Mouse (Mus musculus): Measurements from ENCODE around the gene Rab4a. TPM values are rescaled to one million over a fixed set of nuclear protein-coding genes. Genes with fewer than 3 reads are reported as not detected.
A peak's percentile ranks its signal among the peaks of the same experiment; 100 is the strongest.

Gene Rab4a
- total and polyA plus RNA-seq, 3 experiments = 22.2 to 44.6 TPM; not detected in 1

DNA sequence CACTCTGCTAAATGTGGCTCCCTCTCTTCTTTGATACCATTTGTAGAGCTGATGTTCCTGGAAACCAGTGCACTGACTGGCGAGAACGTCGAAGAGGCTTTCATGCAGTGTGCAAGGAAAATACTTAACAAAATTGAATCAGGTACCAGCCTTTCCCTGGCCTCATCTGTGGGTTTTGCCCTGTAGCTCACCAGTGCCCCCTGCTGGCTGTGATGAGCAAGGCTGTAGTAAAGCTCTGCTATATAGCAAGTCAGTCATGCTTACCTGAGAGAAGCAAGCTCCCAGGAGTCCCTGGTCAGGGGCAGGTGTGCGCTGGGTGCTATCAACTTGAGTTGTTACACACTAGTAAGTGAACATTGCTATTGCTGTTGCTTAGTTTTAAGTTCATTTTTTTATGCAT, 27.0 kb downstream of the Rab4a start:
- peaks cover 0 to 10% of the 10 kb centered on the region in 2 experiments; a peak in 1 of 4 replicates for H3K36me3 ChIP-seq (ENCODE audit: control insufficient read depth in 1 of 2, insufficient read depth in 2 of 2, low read length in 2 of 2)
- DNase-seq (ENCODE audit: low read depth, low spot score) = peak; percentile 54
- no peak overlapping the region for H3K27ac ChIP-seq (ENCODE audit: control insufficient read depth, low read depth, low read length)

GRCm38 (mm10) chr8:123835451-123835850, 29.7 kb downstream of the Rab4a start:
- H3K9me3 ChIP-seq (replicated peaks; ENCODE audit: insufficient read depth, low read length) = no peaks in the 10 kb centered on the region
- no peaks in the 10 kb centered on the region for H3K4me1 ChIP-seq (ENCODE audit: control insufficient read depth in 1 of 2, insufficient read depth in 2 of 2, low read length in 2 of 2)
- no peak overlapping the region for H3K9ac ChIP-seq (ENCODE audit: control insufficient read depth, low read depth, low read length, poor library complexity, severe bottlenecking)
- H3K79me2 ChIP-seq (ENCODE audit: control insufficient read depth, insufficient read depth, low read length, poor library complexity) = no peaks in the 10 kb centered on the region
- TF ChIP-seq POLR2AphosphoS2 (IDR thresholded peaks at IDR 0.05; ENCODE audit: low read length) (peak; percentile 57), SMC3 (IDR thresholded peaks at IDR 0.05; ENCODE audit: low read depth, low read length) (peak; percentile 73), EP300 (IDR thresholded peaks at IDR 0.05; ENCODE audit: low read depth in 1 of 2, low read length in 2 of 2) (no peak), BHLHE40 (IDR thresholded peaks at IDR 0.05; ENCODE audit: borderline replicate concordance, low read depth, low read length) (0 out of 2 replicates have a peak, but pooled peaks have one; percentile 14), RAD21 (IDR thresholded peaks at IDR 0.05; ENCODE audit: low read depth, low read length) (peak; percentile 47), USF2 (IDR thresholded peaks at IDR 0.05; ENCODE audit: borderline replicate concordance in 1 of 2, insufficient read depth in 1 of 2, low read depth in 1 of 2, low read length in 2 of 2) (no peak), ZC3H11A (IDR thresholded peaks at IDR 0.05; ENCODE audit: low read depth, low read length) (peak; percentile 28; the same call in 1 of the 2 replicates), CTCF (IDR thresholded peaks at IDR 0.05 in 2 of 3, conservative IDR thresholded peaks at IDR 0.05 in 1 of 3; ENCODE audit: control insufficient read depth in 1 of 3, insufficient read depth in 1 of 3, low read depth in 2 of 3, low read length in 3 of 3, poor library complexity in 1 of 3, severe bottlenecking in 1 of 3) (peak; percentile 70 to 90 (median 79))
- H3K27ac ChIP-seq (ENCODE audit: control insufficient read depth, low read depth, low read length) = no peak overlapping the region
- H3K36me3 ChIP-seq (ENCODE audit: control insufficient read depth in 1 of 2, insufficient read depth in 2 of 2, low read length in 2 of 2) = peaks cover 0 to 8% of the 10 kb centered on the region in 2 experiments; a peak in 1 of 4 replicates
- no peaks in the 10 kb centered on the region for H3K27me3 ChIP-seq (ENCODE audit: control insufficient read depth in 1 of 2, insufficient read depth in 2 of 2, low read length in 2 of 2)
- H3K4me3 ChIP-seq (ENCODE audit: control insufficient read depth in 1 of 2, insufficient read depth in 1 of 2, low read depth in 2 of 2, low read length in 2 of 2) = no peak overlapping the region
- peak; percentile 79 for DNase-seq (ENCODE audit: low read depth, low spot score)

More for the DNA sequence above, 27.0 kb downstream of the Rab4a start:
- no peaks in the 10 kb centered on the region for H3K4me1 ChIP-seq (ENCODE audit: control insufficient read depth in 1 of 2, insufficient read depth in 2 of 2, low read length in 2 of 2)
- TF ChIP-seq CTCF (IDR thresholded peaks at IDR 0.05 in 2 of 3, conservative IDR thresholded peaks at IDR 0.05 in 1 of 3; ENCODE audit: control insufficient read depth in 1 of 3, insufficient read depth in 1 of 3, low read depth in 2 of 3, low read length in 3 of 3, poor library complexity in 1 of 3, severe bottlenecking in 1 of 3) (peak; percentile 69 to 90 (median 77)), POLR2A (IDR thresholded peaks at IDR 0.05; ENCODE audit: control insufficient read depth in 1 of 2, insufficient read depth in 1 of 2, low read depth in 1 of 2, low read length in 2 of 2, poor library complexity in 1 of 2) (peak in 1 of 2 experiments; percentile 23; a peak in 1 of 4 replicates), SMC3 (IDR thresholded peaks at IDR 0.05; ENCODE audit: low read depth, low read length) (peak; percentile 61), CHD1 (IDR thresholded peaks at IDR 0.05; ENCODE audit: low read depth, low read length) (no peak), RAD21 (IDR thresholded peaks at IDR 0.05; ENCODE audit: low read depth, low read length) (peak; percentile 37)
- no peak overlapping the region for H3K9ac ChIP-seq (ENCODE audit: control insufficient read depth, low read depth, low read length, poor library complexity, severe bottlenecking)
- H3K9me3 ChIP-seq (replicated peaks; ENCODE audit: insufficient read depth, low read length) = no peaks in the 10 kb centered on the region
- H3K79me2 ChIP-seq (ENCODE audit: control insufficient read depth, insufficient read depth, low read length, poor library complexity) = no peaks in the 10 kb centered on the region
- H3K4me3 ChIP-seq (ENCODE audit: control insufficient read depth in 1 of 2, insufficient read depth in 1 of 2, low read depth in 2 of 2, low read length in 2 of 2) = no peak overlapping the region
- H3K27me3 ChIP-seq (ENCODE audit: control insufficient read depth in 1 of 2, insufficient read depth in 2 of 2, low read length in 2 of 2) = no peaks in the 10 kb centered on the region

- no peak for DNase-seq (ENCODE audit: low read depth, low spot score)
- no peaks in the 10 kb centered on the region for H3K9me3 ChIP-seq (replicated peaks; ENCODE audit: insufficient read depth, low read length)
- no peak overlapping the region for H3K4me3 ChIP-seq (ENCODE audit: control insufficient read depth in 1 of 2, insufficient read depth in 1 of 2, low read depth in 2 of 2, low read length in 2 of 2)
- no peaks in the 10 kb centered on the region for H3K27me3 ChIP-seq (ENCODE audit: control insufficient read depth in 1 of 2, insufficient read depth in 2 of 2, low read length in 2 of 2)
- no peaks in the 10 kb centered on the region for H3K79me2 ChIP-seq (ENCODE audit: control insufficient read depth, insufficient read depth, low read length, poor library complexity)
- no peak for TF ChIP-seq TCF12 (IDR thresholded peaks at IDR 0.05; ENCODE audit: low read depth, low read length)
- no peak overlapping the region for H3K9ac ChIP-seq (ENCODE audit: control insufficient read depth, low read depth, low read length, poor library complexity, severe bottlenecking)
- H3K27ac ChIP-seq (ENCODE audit: control insufficient read depth, low read depth, low read length) = no peak overlapping the region
- peaks cover 0 to 6% of the 10 kb centered on the region in 2 experiments; a peak in 1 of 4 replicates for H3K36me3 ChIP-seq (ENCODE audit: control insufficient read depth in 1 of 2, insufficient read depth in 2 of 2, low read length in 2 of 2)
- no peaks in the 10 kb centered on the region for H3K4me1 ChIP-seq (ENCODE audit: control insufficient read depth in 1 of 2, insufficient read depth in 2 of 2, low read length in 2 of 2)
These were observed 30.6 kb downstream of the Rab4a start for GRCm38 (mm10) chr8:123836354-123836753.
